Mouse (Mus musculus) gastrocnemius, postnatal 14 days (tissue): ENCODE results near the gene Hmgb1. TPM values are rescaled to one million over a fixed set of nuclear protein-coding genes. Genes with fewer than 3 reads are reported as not detected.

Experiments used
- DNase-seq: peaks from one replicate; pipeline ENCODE4 v3.0.0; 2021; ENCODE audit warnings: mixed read lengths
- intact Hi-C: fragments of 180-260 bp; cut with DNase I; formaldehyde crosslinking; loops from one replicate; pipeline ENCODE4 v1.15.1; 2025; ENCODE audit warnings: low total_unique reads
- total RNA-seq, 2 experiments: library from RNA; stranded (reverse); gene quantifications; 2 replicates each; pipeline ENCODE4 v1.2.3; 2021

Hmgb1 gene
- total RNA-seq, 2 experiments from 2014 or later: 125 to 131 TPM

GRCm38 (mm10) chr5:149013817-149014508 is 170.3 kb downstream of the Hmgb1 start:
- DNase-seq: no peak
- intact Hi-C loops: no loop called here

- intact Hi-C loops: no loop called here
- DNase-seq: no peak
These were observed 175.2 kb downstream of the Hmgb1 start for GRCm38 (mm10) chr5:149009111-149009510.

- intact Hi-C loops: no loop called here
- no peak for DNase-seq
These were observed 177.0 kb downstream of the Hmgb1 start for GRCm38 (mm10) chr5:149007295-149007646.

- intact Hi-C loops: no loop called here
- DNase-seq: peak; percentile 100
These were observed 177.7 kb downstream of the Hmgb1 start for GRCm38 (mm10) chr5:149006362-149007294.

GRCm38 (mm10) chr5:149005701-149006361 is 178.5 kb downstream of the Hmgb1 start:
- DNase-seq: no peak
- intact Hi-C loops: no loop called here

GRCm38 (mm10) chr5:149005083-149005482 is 179.2 kb downstream of the Hmgb1 start:
- intact Hi-C loops: no loop called here
- no peak for DNase-seq

GRCm38 (mm10) chr5:149003137-149003536 is 181.2 kb downstream of the Hmgb1 start:
- intact Hi-C loops: no loop called here
- DNase-seq: no peak

GRCm38 (mm10) chr5:149002803-149003115 is 181.5 kb downstream of the Hmgb1 start:
- intact Hi-C loops: no loop called here
- no peak for DNase-seq

GRCm38 (mm10) chr5:149002034-149002802 is 182.1 kb downstream of the Hmgb1 start:
- DNase-seq: no peak
- intact Hi-C loops: no loop called here

- intact Hi-C loops: no loop called here
- no peak for DNase-seq
These were observed 184.5 kb downstream of the Hmgb1 start for GRCm38 (mm10) chr5:148999802-149000201.

GRCm38 (mm10) chr5:148998512-148998911 is 185.8 kb downstream of the Hmgb1 start:
- intact Hi-C loops: no loop called here
- DNase-seq: no peak

- DNase-seq: no peak
These were observed 187.6 kb downstream of the Hmgb1 start for GRCm38 (mm10) chr5:148996709-148997037.

More at GRCm38 (mm10) chr5:148996709-148997037, 187.6 kb downstream of the Hmgb1 start:
- intact Hi-C loops: no loop called here

Other genes with a start within 250 kb of the Hmgb1 start
- gene Gm42791, start 189.3 kb downstream of the Hmgb1 start, total RNA-seq: 1 to 10 TPM; 1.1 to 1.5 TPM
- gene Uspl1, start 139 bp downstream of the Hmgb1 start, total RNA-seq: 10 to 100 TPM; 18.9 to 20.4 TPM
- gene Alox5ap, start 80.3 kb upstream of the Hmgb1 start, total RNA-seq: 1 to 10 TPM; 8.2 to 9.5 TPM
- gene Medag, start 227.3 kb upstream of the Hmgb1 start, total RNA-seq: 10 to 100 TPM; 16.8 to 17.1 TPM